Mouse (Mus musculus): Measurements from ENCODE around the gene E130208F15Rik.

- TF ChIP-seq EP300 (optimal IDR thresholded peaks at IDR 0.05) = no peak
- TF ChIP-seq CTCF (IDR thresholded peaks at IDR 0.05; ENCODE audit: low read depth) = peak; percentile 20
Observed at GRCm38 (mm10) chr7:30308076-30309005, 13.2 kb upstream of the E130208F15Rik start, which contains the start of gene Alkbh6.
